Mouse (Mus musculus) lung, embryonic 14.5 days (tissue): ENCODE measurements around the gene Hoxa3. TPM values are rescaled to one million over a fixed set of nuclear protein-coding genes. Genes with fewer than 3 reads are reported as not detected.
A peak's percentile ranks its signal among the peaks of the same experiment; 100 is the strongest.

ENCODE experiments used
- ATAC-seq: fragments of 200-750 bp; cut with Nextera tagmentation; 2 replicates; pipeline ENCODE4 v1.8.0; 2017; ENCODE audit warnings: mild to moderate bottlenecking, moderate TSS enrichment, moderate library complexity; ENCODE audit not compliant: insufficient read depth
- DNase-seq: peaks from one replicate; pipeline ENCODE4 v3.0.0-alpha.2; 2015
- H3K27ac ChIP-seq: fragments of 300-500 bp; sonication (generic); 2 replicates; pipeline ENCODE4 v1.5.1; 2014; ENCODE audit warnings: low read depth, mild to moderate bottlenecking, moderate library complexity
- H3K27me3 ChIP-seq: fragments of 300-500 bp; sonication (generic); 2 replicates; pipeline ENCODE4 v1.6.1; 2014; ENCODE audit warnings: low read length, control low read depth; ENCODE audit not compliant: insufficient read depth
- H3K36me3 ChIP-seq: fragments of 300-500 bp; sonication (generic); 2 replicates; pipeline ENCODE4 v1.6.1; 2014; ENCODE audit warnings: control low read depth; ENCODE audit not compliant: insufficient read depth
- H3K4me1 ChIP-seq: fragments of 300-500 bp; sonication (generic); 2 replicates; pipeline ENCODE4 v1.6.1; 2014; ENCODE audit warnings: antibody characterized with exemption, control low read depth; ENCODE audit not compliant: insufficient read depth
- H3K4me2 ChIP-seq: fragments of 300-500 bp; sonication (generic); 2 replicates; pipeline ENCODE4 v1.6.1; 2014; ENCODE audit warnings: mild to moderate bottlenecking
- H3K4me3 ChIP-seq: fragments of 300-500 bp; sonication (generic); 2 replicates; pipeline ENCODE4 v1.5.1; 2014; ENCODE audit warnings: low read depth, low read length
- H3K9ac ChIP-seq: fragments of 300-500 bp; sonication (generic); 2 replicates; pipeline ENCODE4 v1.6.1; 2014
- H3K9me3 ChIP-seq: fragments of 300-500 bp; sonication (generic); 2 replicates; pipeline ENCODE4 v1.6.1; 2016; ENCODE audit warnings: low read depth, low read length, control low read depth
- CTCF ChIP-seq: IDR thresholded peaks from 2 replicates; pipeline ENCODE4 v1.5.1; 2016; ENCODE audit warnings: antibody characterized with exemption, low read depth
- WGBS: fragments of 180-500 bp; shearing (Covaris S2); extraction: QIAGEN DNeasy Blood & Tissue Kit; methylation state at CpG from one replicate; pipeline ENCODE4 v1.1.7; 2014; 5-methylcytosine and 5-hydroxymethylcytosine counted together
- polyA plus RNA-seq: library from polyadenylated mRNA; unstranded; fragments of >200 nt; fragmentation: Nextera tagmentation; extraction: Ambion mirVana; gene quantifications from 2 replicates; pipeline ENCODE4 v1.2.1, GENCODE M21; 2014

Hoxa3 gene
- polyA plus RNA-seq, 1 experiment from 2014 or later = 11.3 TPM

- no peak overlapping the region for H3K9ac ChIP-seq
- no peak for DNase-seq
- ATAC-seq = no peak
- TF ChIP-seq CTCF = no peak
- H3K9me3 ChIP-seq = no peaks in the 10 kb centered on the region
- H3K4me2 ChIP-seq = peak overlapping the region; percentile 81
- H3K4me1 ChIP-seq = no peaks in the 10 kb centered on the region
- WGBS = 5% methylated on average over 30 of the region's 30 CpGs
- H3K36me3 ChIP-seq = no peaks in the 10 kb centered on the region
- H3K27ac ChIP-seq = no peak overlapping the region
- H3K4me3 ChIP-seq = peak overlapping the region; percentile 13; the same call in 1 of the 2 replicates
- H3K27me3 ChIP-seq = peaks cover 99% of the 10 kb centered on the region
Observed at GRCm38 (mm10) chr6:52215771-52216535, 2.8 kb upstream of the Hoxa3 start.

DNA sequence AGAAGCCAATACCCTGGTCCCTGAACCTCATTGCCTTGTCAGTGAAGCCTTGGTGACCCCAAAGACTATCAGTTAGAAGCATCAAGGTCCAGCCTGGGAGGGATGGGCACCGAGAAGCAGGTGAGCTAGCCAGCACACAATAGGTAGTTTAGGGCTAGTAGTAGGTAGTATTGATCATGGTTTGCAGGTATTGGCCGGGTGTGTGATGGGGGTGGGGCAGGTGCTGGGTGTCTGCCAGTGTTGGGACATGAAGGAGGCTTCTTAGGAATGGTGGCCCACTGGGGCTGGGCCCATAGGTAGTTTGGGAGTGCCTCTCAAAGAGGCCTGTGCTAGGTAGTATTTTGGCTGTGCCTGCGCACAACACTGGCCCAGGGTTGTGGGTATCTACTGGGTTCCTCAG lies 1.9 kb upstream of the Hoxa3 start:
- ATAC-seq = no peak
- Histone ChIP-seq H3K4me3 (no peak overlapping the region), H3K9me3 (no peaks in the 10 kb centered on the region), H3K4me2 (no peak overlapping the region), H3K27me3 (peaks cover 99% of the 10 kb centered on the region), H3K36me3 (no peaks in the 10 kb centered on the region), H3K27ac (no peak overlapping the region), H3K9ac (no peak overlapping the region), H3K4me1 (no peaks in the 10 kb centered on the region)
- no peak for TF ChIP-seq CTCF
- DNase-seq = no peak
- WGBS = 35% methylated on average over 3 of the region's 3 CpGs

- H3K9me3 ChIP-seq = no peaks in the 10 kb centered on the region
- H3K9ac ChIP-seq = no peak overlapping the region
- WGBS = 32% methylated on average over 5 of the region's 5 CpGs
- TF ChIP-seq CTCF = no peak
- no peaks in the 10 kb centered on the region for H3K4me1 ChIP-seq
- no peak overlapping the region for H3K4me3 ChIP-seq
- peaks cover 98% of the 10 kb centered on the region for H3K27me3 ChIP-seq
- no peak for ATAC-seq
- DNase-seq = peak; percentile 44
- no peak overlapping the region for H3K27ac ChIP-seq
- H3K36me3 ChIP-seq = no peaks in the 10 kb centered on the region
- H3K4me2 ChIP-seq = peak overlapping the region; percentile 87; the same call in 1 of the 2 replicates
Observed at GRCm38 (mm10) chr6:52214271-52214670, 1.1 kb upstream of the Hoxa3 start.

DNA sequence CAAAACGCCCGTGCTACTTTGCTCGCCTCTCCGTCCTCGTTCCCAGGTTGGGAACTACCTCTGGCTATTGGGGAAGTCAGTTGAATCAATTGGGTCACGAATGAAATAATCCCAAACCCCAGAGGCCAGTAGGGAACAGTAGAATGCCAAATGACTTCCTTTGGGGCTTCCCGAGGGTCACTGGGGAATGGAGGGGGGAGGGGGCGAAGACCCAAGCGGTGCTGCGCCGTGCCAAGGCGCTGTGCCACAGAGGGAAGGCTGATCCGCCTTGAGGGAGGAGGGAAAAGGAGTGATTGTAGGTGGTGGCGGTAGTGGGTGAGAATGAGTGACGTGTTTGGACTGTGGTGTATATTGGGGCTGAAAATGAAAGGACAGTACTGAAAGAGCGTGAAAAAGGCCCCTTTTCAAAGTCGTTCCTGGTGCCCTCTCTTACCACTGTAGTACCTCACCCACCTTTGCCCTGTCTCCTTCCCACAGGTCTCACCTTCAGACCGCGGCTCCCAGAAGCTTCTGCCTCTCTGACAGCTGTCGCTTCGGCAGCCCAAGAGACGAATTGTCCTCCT lies 499 bp downstream of the Hoxa3 start:
- Histone ChIP-seq H3K27ac (peak overlapping the region; percentile 85; the same call in 1 of the 2 replicates), H3K4me3 (peak overlapping the region; percentile 43), H3K9me3 (no peaks in the 10 kb centered on the region), H3K4me2 (peak overlapping the region; percentile 87), H3K9ac (peak overlapping the region; percentile 40), H3K4me1 (0 out of 2 replicates have a peak, but pooled peaks cover 3% of the 10 kb centered on the region), H3K36me3 (no peaks in the 10 kb centered on the region), H3K27me3 (peaks cover 95% of the 10 kb centered on the region)
- TF ChIP-seq CTCF = no peak
- 4% methylated on average over 22 of the region's 22 CpGs for WGBS
- ATAC-seq (no peak), DNase-seq (peak; percentile 49)

DNA sequence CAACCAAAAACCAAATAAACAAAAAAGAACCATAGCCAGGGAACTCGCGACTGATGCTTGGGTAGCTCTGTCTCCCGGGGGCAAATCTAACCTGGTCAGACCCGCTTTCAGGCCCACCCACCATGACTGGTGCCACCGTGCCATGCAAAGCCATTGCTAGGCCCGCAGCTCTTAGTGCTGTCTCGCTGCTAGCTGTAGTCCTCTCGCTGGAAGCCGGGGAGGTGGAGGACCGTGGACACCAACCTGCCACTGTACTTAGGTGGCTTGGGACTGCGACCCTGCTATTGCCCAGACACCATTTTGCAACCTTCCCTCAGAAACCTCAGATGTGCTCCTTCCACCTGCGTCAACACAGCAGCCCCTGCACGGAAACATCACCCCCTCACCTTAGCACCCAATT lies 1.2 kb downstream of the Hoxa3 start:
- Histone ChIP-seq H3K9ac (peak overlapping the region; percentile 40), H3K27me3 (peaks cover 92% of the 10 kb centered on the region), H3K4me2 (peak overlapping the region; percentile 87), H3K36me3 (no peaks in the 10 kb centered on the region), H3K4me1 (0 out of 2 replicates have a peak, but pooled peaks cover 3% of the 10 kb centered on the region), H3K9me3 (no peaks in the 10 kb centered on the region), H3K27ac (0 out of 2 replicates have a peak overlapping the region, but pooled peaks have one; percentile 50), H3K4me3 (peak overlapping the region; percentile 43)
- WGBS = 6% methylated on average over 13 of the region's 13 CpGs
- TF ChIP-seq CTCF = no peak
- DNase-seq (no peak), ATAC-seq (no peak)

GRCm38 (mm10) chr6:52211170-52211935 lies 1.8 kb downstream of the Hoxa3 start:
- DNase-seq (peak; percentile 95), ATAC-seq (peak; percentile 16)
- H3K27ac ChIP-seq = peak overlapping the region; percentile 58; the same call in 1 of the 2 replicates
- H3K4me1 ChIP-seq = 0 out of 2 replicates have a peak, but pooled peaks cover 3% of the 10 kb centered on the region
- H3K4me2 ChIP-seq = peak overlapping the region; percentile 87
- WGBS = 3% methylated on average over 37 of the region's 37 CpGs
- peak overlapping the region; percentile 43 for H3K4me3 ChIP-seq
- H3K27me3 ChIP-seq = peaks cover 91% of the 10 kb centered on the region
- no peaks in the 10 kb centered on the region for H3K9me3 ChIP-seq
- TF ChIP-seq CTCF = peak; percentile 78
- peak overlapping the region; percentile 40 for H3K9ac ChIP-seq
- no peaks in the 10 kb centered on the region for H3K36me3 ChIP-seq
